Mouse (Mus musculus) ES-CJ7 (cell line): Measurements from ENCODE around the gene Gpr155.
A peak's percentile ranks its signal among the peaks of the same experiment; 100 is the strongest.

Source experiments
- DNase-seq: peaks from one replicate; pipeline ENCODE4 v3.0.0; 2011; ENCODE audit warnings: low read depth, low spot score

Gene Gpr155

GRCm38 (mm10) chr2:73386356-73387046, at the start of gene Gpr155:
Gene Gpr155 (minus strand): TSS chr2:73386572.
- peak; percentile 97 for DNase-seq

- no peak for DNase-seq
Observed at GRCm38 (mm10) chr2:73435847-73436246, 49.5 kb upstream of the Gpr155 start.

- peak; percentile 70 for DNase-seq
Observed at GRCm38 (mm10) chr2:73431959-73432396, 45.6 kb upstream of the Gpr155 start.

GRCm38 (mm10) chr2:73428803-73429468, 42.6 kb upstream of the Gpr155 start:
- no peak for DNase-seq

- DNase-seq = peak; percentile 34
Observed at GRCm38 (mm10) chr2:73427293-73427692, 40.9 kb upstream of the Gpr155 start.

- DNase-seq = no peak
Observed at GRCm38 (mm10) chr2:73425822-73426221, 39.5 kb upstream of the Gpr155 start.

GRCm38 (mm10) chr2:73419730-73420129, 33.4 kb upstream of the Gpr155 start:
- no peak for DNase-seq

- DNase-seq = peak; percentile 39
Observed at GRCm38 (mm10) chr2:73419285-73419684, 32.9 kb upstream of the Gpr155 start.

GRCm38 (mm10) chr2:73415892-73416291, 29.5 kb upstream of the Gpr155 start:
- no peak for DNase-seq

GRCm38 (mm10) chr2:73410076-73410475, 23.7 kb upstream of the Gpr155 start:
- no peak for DNase-seq

GRCm38 (mm10) chr2:73407662-73408061, 21.3 kb upstream of the Gpr155 start:
- DNase-seq = no peak

- no peak for DNase-seq
Observed at GRCm38 (mm10) chr2:73406336-73406915, 20.1 kb upstream of the Gpr155 start.

- DNase-seq = no peak
Observed at GRCm38 (mm10) chr2:73404980-73405379, 18.6 kb upstream of the Gpr155 start.

GRCm38 (mm10) chr2:73404442-73404841, 18.1 kb upstream of the Gpr155 start:
- no peak for DNase-seq

GRCm38 (mm10) chr2:73403385-73404013, 17.1 kb upstream of the Gpr155 start:
- no peak for DNase-seq

- DNase-seq = no peak
Observed at GRCm38 (mm10) chr2:73401689-73402088, 15.3 kb upstream of the Gpr155 start.

GRCm38 (mm10) chr2:73397476-73397875, 11.1 kb upstream of the Gpr155 start:
- DNase-seq = no peak

GRCm38 (mm10) chr2:73396828-73397325, 10.5 kb upstream of the Gpr155 start:
- DNase-seq = no peak

GRCm38 (mm10) chr2:73395516-73395915, 9.1 kb upstream of the Gpr155 start:
- no peak for DNase-seq

GRCm38 (mm10) chr2:73394476-73394875, 8.1 kb upstream of the Gpr155 start:
- DNase-seq = no peak

GRCm38 (mm10) chr2:73392772-73393171, 6.4 kb upstream of the Gpr155 start:
- no peak for DNase-seq

GRCm38 (mm10) chr2:73389951-73390350, 3.6 kb upstream of the Gpr155 start:
- DNase-seq = no peak
